Mouse (Mus musculus) gastrocnemius, postnatal 10 days (tissue): ENCODE data around the gene Itpr2. TPM values are rescaled to one million over a fixed set of nuclear protein-coding genes. Genes with fewer than 3 reads are reported as not detected.

ENCODE experiments used
- DNase-seq: peaks from one replicate; pipeline ENCODE4 v3.0.0; 2021; ENCODE audit warnings: mixed read lengths
- total RNA-seq, 2 experiments: library from RNA; stranded (reverse); gene quantifications; 2 replicates each; pipeline ENCODE4 v1.2.3; 2021

The Itpr2 gene
- total RNA-seq, 2 experiments from 2014 or later = 9.9 to 13.5 TPM

- no peak for DNase-seq
Measured at GRCm38 (mm10) chr6:146156536-146156935, 345.5 kb downstream of the Itpr2 start.

DNA sequence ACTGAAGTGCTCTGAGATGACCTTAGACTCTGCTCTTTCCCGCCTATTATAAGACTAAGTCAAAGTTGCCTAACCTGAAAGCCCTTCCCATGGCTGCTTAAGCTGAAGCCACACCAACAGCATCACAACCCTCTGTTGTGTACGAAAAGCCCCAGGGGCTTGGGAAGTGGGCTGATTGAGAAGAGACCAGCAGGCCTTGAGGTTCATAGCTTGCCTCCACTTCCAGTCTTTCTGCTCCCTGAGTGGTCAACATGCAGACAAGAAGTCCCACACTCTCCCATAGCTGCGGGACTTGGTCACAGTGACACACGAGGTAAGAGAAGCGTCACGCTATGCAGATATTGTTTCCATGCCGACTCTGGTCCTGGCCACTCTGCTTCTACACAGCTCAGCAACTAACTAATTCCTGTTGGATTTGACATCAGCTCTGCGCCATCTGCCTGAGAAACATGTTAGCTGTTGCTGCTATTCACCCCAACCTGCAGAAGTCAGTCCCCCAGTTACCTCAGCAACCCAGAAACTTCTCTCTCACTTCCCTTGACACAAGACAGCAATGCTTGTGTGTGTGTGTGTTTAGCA lies 346.8 kb downstream of the Itpr2 start:
- DNase-seq = no peak

GRCm38 (mm10) chr6:146152843-146153242 lies 349.2 kb downstream of the Itpr2 start:
- no peak for DNase-seq

GRCm38 (mm10) chr6:146140966-146141585 lies 360.9 kb downstream of the Itpr2 start:
- DNase-seq = no peak

DNA sequence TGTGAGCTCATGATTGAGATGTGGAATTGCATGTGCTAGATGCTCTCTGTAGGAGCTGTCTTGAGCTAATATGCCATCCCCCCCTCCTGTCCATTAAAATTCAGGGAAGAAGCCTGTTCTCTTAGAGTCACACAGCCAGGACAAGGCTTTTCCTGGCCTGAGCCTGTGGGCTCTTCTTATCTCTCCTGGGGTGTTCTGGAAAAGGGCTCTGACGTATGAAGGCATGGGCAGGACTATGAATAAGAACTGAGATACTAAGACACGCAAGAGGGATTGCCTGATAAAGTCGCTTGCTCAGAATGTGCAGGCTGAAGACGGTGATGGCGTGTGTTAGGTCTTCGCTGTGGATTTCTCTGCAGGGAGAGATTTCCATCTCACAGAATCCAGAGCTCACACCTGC lies 361.9 kb downstream of the Itpr2 start:
- no peak for DNase-seq

- no peak for DNase-seq
Measured at GRCm38 (mm10) chr6:146136646-146137045, 365.4 kb downstream of the Itpr2 start.

- DNase-seq = no peak
Measured at GRCm38 (mm10) chr6:146136244-146136643, 365.8 kb downstream of the Itpr2 start.

DNA sequence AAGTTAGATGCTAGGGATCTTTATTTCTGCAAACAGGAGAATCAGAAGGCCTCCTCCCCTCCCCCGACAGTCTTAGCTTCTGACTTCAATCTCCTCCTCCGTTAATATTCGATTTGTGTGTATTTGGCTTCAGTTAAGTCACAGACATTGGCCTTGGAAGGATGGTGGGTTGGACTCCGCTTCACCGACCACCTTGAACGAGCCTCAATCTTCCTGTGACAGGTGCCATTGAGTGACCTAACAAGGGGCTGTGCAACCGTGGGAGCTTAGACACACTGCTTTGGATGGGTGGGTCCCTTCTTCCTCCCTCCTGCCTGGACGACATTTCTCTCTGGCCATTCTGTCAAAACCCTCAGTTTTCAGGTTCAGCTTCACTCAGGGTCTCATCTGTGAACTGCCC lies 366.7 kb downstream of the Itpr2 start:
- no peak for DNase-seq

- DNase-seq = no peak
Measured at GRCm38 (mm10) chr6:146133921-146134320, 368.1 kb downstream of the Itpr2 start.

DNA sequence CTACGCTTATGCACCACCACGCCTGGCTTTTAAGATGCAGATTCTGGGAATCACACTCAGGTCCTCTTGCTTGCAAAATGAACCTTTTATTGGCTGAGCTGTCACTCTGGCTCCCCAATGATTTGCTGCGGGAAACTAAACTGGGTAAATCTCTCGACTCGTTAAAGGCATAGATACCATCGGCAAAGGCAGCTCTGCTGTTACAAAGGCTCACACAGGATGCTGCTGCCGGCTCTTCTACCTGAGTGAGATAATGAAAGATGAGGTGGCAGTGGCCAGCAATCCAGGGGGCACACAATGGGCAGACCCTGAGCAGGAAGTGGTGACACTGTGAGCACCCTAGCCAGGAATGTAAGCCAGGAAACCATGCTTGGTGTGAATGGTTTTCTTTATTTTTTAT lies 373.0 kb downstream of the Itpr2 start:
- DNase-seq = no peak

DNA sequence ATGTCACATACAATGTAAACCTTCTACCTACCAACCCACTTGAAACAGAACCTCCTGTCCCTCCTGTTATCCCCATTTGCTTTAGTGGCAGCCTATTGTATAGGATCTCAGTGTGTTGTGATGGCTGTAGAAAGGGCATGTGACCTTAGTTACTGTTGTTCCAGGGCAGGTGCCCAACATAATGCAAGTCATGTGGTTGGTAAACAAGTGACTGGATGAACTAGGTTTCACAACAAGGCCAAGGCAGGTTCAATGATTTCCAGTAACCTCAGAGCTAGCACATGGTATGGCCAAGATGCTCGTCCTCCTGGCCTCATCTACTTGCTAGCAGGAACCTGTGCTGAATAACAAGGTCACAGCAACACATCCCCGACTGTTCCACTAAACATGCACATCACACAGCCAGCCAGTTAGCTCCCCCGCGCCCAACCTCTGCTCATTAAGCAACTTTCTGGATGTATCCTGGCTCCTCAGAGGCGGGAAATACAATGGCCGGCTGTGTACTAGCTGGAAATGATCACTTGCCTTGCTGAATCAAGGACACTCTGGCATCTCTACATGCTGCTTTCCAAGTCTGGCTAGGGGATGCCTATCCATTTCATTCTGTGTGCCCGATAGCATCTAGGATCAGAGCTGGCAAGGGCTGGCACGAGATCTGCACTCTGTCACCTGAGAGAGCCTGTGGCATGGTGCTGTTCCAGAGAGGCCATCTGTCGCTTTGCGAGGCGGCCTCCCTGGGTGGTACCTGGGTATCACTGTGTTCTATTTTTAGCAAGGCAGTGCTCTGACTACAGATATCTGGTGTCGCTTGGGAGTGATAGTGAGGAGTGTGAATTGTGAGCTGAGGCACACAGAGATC lies 375.0 kb downstream of the Itpr2 start:
- peak; percentile 37 for DNase-seq

DNA sequence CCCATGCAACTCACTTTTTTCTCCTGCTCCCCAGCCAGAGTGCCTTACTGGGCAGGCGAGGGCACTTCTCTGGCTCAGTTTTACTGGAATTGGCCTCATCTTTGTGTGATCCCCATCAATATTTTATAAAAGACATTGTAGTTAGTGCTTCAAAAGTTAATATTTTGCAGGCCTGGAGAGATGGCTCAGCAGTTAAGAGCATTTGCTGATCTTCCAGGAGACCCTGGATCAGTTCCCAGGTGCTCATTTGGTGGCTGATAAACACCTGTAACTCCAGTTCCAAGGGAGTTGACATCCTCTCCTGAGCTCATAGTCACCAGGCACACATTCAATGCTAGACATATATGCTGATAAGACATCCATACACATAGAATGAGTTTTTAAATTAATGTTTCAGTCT lies 376.4 kb downstream of the Itpr2 start:
- no peak for DNase-seq

DNA sequence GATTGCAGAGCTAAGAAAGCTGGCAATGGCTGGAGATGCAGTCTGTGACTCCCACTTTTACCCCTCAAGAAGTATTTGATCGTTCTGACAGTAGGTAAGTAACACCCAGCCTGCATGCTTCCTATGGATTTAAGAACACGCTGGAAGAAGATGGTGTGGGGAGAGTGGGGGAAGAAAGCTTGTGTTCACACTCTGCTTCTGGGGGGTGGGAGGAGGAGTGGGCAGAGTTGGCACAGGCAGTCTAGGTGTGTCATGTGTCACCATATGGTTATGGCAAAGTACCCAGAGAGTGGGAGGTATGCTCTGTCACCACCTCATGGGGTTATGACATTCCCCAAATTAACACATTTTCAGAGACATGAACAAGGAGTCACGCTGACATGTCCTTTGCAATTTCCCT lies 377.5 kb downstream of the Itpr2 start:
- DNase-seq = no peak

DNA sequence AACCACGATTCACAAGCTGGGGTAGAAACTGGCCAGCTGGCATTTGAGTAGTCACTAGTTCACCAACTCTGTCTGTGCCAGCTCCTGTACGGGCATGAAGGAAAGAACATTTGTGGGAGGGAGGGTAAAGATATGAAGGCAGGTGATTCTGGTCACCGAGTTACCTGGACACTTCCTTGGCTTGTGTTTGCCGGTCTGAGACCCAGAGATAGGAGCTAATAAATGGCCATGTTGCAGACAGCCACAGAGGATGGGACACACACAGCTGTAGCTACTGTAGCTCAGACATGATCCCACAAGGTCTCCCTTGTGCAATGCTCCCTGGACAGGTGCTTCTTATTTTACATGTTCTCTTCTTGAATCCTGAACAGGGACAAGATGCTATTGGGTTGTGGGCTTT lies 378.4 kb downstream of the Itpr2 start:
- no peak for DNase-seq

GRCm38 (mm10) chr6:146120172-146120571 lies 381.9 kb downstream of the Itpr2 start:
- no peak for DNase-seq

- no peak for DNase-seq
Measured at GRCm38 (mm10) chr6:146114731-146115302, 387.2 kb downstream of the Itpr2 start.

DNA sequence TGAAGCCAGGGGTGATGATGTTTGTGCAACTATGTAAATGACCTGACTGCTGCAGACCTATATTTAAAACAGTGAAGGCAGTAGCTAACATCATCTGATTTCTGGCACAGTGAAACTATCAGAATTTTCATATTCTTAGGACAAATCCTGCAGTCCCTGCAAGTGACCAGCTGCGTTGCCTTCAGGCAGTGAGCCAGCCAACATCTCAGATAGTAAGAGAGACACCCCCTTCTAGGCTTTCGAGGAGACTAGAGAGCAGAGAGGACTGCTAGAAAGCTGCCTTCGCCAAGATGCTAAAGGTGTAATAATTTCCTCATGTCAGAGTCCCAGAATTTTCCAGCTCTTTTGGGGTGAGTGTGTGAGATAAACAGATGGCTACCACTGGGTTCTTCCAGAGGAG lies 388.0 kb downstream of the Itpr2 start:
- DNase-seq = no peak

DNA sequence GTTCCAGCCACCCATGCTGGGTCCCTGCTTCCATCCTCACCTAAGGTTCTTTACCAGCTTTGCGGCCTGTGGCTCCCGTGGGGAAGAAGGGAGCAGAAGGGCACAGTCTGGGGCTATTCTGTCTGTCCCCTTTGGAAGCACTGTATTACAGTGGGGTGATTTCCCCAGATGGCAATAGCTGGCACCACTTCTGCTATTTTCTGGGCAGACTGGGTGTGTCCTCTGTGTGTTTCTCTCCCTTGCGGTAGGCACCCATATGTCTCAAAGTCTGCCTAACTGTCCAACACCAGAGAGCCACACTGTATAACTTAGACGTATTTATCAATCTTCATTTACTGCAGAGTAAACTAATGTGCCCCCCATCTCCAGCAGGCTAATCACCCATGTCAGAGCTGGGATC lies 388.9 kb downstream of the Itpr2 start:
- no peak for DNase-seq

DNA sequence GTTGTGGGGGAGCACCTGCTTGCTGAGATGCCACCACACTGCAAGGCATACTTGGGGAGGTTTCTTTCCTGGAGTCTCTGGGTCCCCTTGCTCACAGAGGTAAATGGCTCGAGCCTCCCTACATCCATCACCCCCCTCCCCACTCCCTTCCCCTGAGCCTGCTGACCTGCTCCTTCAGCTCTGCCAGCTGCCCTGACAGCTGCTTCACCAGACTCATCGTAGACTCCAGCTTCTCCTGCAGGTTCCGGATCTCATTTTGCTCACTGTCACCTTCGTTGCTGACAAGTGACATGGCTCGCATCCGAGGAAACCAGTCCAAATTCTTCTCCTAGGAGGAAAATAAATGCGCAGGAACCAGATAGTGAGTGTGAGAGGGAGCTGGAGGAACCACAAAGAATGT lies 389.8 kb downstream of the Itpr2 start:
- DNase-seq = no peak

DNA sequence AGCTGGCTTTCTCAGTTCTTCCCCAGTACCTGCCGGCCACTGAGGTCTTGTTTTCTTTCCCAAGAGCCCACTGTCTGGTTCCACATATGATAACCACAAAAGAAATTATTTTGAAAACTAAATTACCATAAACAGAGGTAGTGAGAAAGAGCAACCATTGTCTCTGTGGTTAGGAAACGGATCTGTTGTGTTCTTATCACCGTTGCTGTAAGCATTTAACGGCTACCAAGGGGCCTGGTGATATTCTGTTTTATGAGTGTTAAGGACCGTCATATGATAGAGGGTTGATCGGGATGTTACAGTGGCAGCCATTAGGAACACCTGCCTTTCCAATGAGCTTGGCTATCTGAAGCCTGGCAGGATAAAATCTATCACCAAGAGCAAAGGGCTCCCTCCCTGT lies 390.2 kb downstream of the Itpr2 start:
- no peak for DNase-seq

DNA sequence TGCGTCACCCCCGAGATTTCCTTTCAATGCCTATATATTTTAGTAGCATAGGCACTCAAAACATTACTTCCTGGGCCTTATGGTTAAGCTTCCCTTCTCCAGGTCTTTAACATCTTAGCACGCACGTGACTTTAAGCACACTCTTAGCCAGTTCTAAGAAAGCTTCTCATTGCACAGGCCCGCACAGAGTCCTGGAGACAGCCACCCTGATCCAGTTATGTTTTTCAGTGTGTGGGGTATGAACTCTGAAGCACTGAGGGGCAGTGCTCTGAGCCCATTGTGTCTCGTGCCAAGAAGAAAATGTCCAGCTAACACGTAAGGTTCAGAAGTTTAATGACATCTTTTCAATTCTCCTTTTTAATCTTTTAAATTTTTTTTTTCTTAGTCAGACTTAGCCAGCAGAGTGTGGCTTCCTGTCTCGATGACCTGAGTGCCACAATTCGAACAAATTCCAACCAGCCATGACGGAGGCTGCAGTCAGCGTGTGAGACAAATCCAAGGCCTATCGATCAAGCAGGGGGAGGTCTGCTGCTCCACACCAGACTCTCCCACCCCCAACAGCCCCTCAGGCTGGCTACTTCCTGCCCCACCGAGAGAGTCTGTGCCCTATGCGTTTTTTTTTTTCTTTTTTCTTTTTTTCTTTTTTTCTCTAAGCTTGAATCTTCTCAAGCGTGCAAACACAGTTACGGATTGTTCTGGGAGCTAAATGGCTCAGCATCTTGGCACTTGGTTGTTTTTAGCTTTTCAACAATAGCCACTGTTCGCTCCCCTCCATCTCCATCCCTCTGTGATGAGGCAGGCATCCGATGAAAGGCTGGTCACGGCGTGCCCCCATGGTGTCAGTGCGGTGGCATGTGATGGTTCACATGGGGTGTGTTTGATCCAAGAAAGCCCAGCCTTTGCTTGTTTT lies 390.9 kb downstream of the Itpr2 start:
- no peak for DNase-seq

DNA sequence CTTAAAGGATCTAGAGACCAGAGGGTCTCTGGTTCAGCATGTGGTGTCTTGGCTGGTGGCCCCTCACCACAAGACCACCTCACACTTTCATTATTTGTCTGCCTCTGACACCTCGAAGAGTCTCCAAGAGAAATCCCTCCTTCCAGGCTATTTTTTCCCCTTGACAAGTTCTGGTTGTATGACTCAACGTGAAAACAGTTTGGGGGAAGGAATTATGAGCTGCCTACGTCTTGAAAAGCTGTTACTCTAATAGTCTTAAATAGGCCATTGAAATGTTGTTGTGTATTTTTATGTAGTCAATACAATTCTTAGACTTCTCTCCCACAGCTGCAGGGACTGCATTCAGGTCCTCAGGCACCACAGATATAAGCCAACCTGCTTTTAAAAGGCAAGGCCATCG lies 391.6 kb downstream of the Itpr2 start:
- no peak for DNase-seq
